Mouse (Mus musculus) myocyte (in vitro differentiated cells): ENCODE data around the gene Jpt2. TPM values are rescaled to one million over a fixed set of nuclear protein-coding genes. Genes with fewer than 3 reads are reported as not detected.

Experiments
- H3K27me3 ChIP-seq: one replicate; pipeline ENCODE4 v1.6.1; 2011; ENCODE audit not compliant: control insufficient read depth, insufficient read depth, insufficient read length
- H3K36me3 ChIP-seq: one replicate; pipeline ENCODE4 v1.6.1; 2011; ENCODE audit not compliant: control insufficient read depth, insufficient read depth
- H3K4me2 ChIP-seq: one replicate; pipeline ENCODE4 v1.6.1; 2011; ENCODE audit warnings: low read depth, control low read depth
- H3K4me3 ChIP-seq: one replicate; pipeline ENCODE4 v1.5.1; 2011; ENCODE audit warnings: mild to moderate bottlenecking, control low read depth, moderate library complexity
- H3K79me2 ChIP-seq: one replicate; pipeline ENCODE4 v1.6.1; 2011; ENCODE audit not compliant: control insufficient read depth, insufficient read depth
- H3ac ChIP-seq: one replicate; pipeline ENCODE4 v1.6.1; 2011; ENCODE audit not compliant: control insufficient read depth, insufficient read length
- CEBPB ChIP-seq: IDR thresholded peaks from 2 replicates; pipeline ENCODE4 v1.6.1; 2011; ENCODE audit warnings: mild to moderate bottlenecking, moderate library complexity; ENCODE audit not compliant: poor library complexity, insufficient read depth, severe bottlenecking
- E2F4 ChIP-seq: IDR thresholded peaks from one replicate; pipeline ENCODE4 v1.6.1; 2011; ENCODE audit warnings: mild to moderate bottlenecking, control low read depth, moderate library complexity; ENCODE audit not compliant: insufficient read depth
- MAX ChIP-seq: IDR thresholded peaks from one replicate; pipeline ENCODE4 v1.6.1; 2011; ENCODE audit warnings: low read depth, mild to moderate bottlenecking, control low read depth
- MYOD1 ChIP-seq, 3 experiments: IDR thresholded peaks; one replicate each; pipeline ENCODE4 v1.6.1; 2011; ENCODE audit warnings: control low read depth in 2 of 3, low read depth in 2 of 3, mild to moderate bottlenecking in 2 of 3, moderate library complexity in 1 of 3; ENCODE audit not compliant: insufficient read length in 2 of 3, control insufficient read depth in 1 of 3
- MYOG ChIP-seq, 3 experiments: IDR thresholded peaks; one replicate each; pipeline ENCODE4 v1.6.1; 2011; ENCODE audit warnings: control low read depth in 2 of 3, low read depth in 2 of 3, mild to moderate bottlenecking in 2 of 3; ENCODE audit not compliant: insufficient read length in 2 of 3, control insufficient read depth in 1 of 3, insufficient read depth in 1 of 3
- POLR2A ChIP-seq: IDR thresholded peaks from one replicate; pipeline ENCODE4 v1.6.1; 2011; ENCODE audit warnings: low read depth, mild to moderate bottlenecking, control low read depth, moderate library complexity; ENCODE audit not compliant: insufficient read length
- POLR2AphosphoS2 ChIP-seq: IDR thresholded peaks from one replicate; pipeline ENCODE4 v1.6.1; 2011; ENCODE audit warnings: low read depth, control low read depth; ENCODE audit not compliant: insufficient read length
- REST ChIP-seq: IDR thresholded peaks from one replicate; pipeline ENCODE4 v1.6.1; 2011; ENCODE audit warnings: mild to moderate bottlenecking, control low read depth, moderate library complexity; ENCODE audit not compliant: insufficient read depth, insufficient read length
- SRF ChIP-seq: IDR thresholded peaks from one replicate; pipeline ENCODE4 v1.6.1; 2011; ENCODE audit warnings: low read depth; ENCODE audit not compliant: control insufficient read depth, insufficient read length
- TCF12 ChIP-seq: IDR thresholded peaks from one replicate; pipeline ENCODE4 v1.6.1; 2011; ENCODE audit warnings: mild to moderate bottlenecking, control low read depth; ENCODE audit not compliant: poor library complexity, insufficient read depth, severe bottlenecking
- TCF3 ChIP-seq: IDR thresholded peaks from one replicate; pipeline ENCODE4 v1.6.1; 2011; ENCODE audit warnings: low read depth, control low read depth; ENCODE audit not compliant: insufficient read length
- USF1 ChIP-seq: IDR thresholded peaks from one replicate; pipeline ENCODE4 v1.6.1; 2011; ENCODE audit warnings: low read depth, mild to moderate bottlenecking, control low read depth, moderate library complexity
- polyA plus RNA-seq: library from polyadenylated mRNA; unstranded; fragments of >200 nt; fragmentation: generic; extraction: Trizol; gene quantifications from one replicate; pipeline ENCODE4 v1.2.1, GENCODE M21; 2012; ENCODE audit warnings: missing spikeins

Gene Jpt2
- polyA plus RNA-seq, 1 experiment, result 16.3 TPM

GRCm38 (mm10) chr17:24894061-24894994 is 66.2 kb downstream of the Jpt2 start:
- peak overlapping the region; percentile 82 for H3ac ChIP-seq
- no peaks in the 10 kb centered on the region for H3K27me3 ChIP-seq
- H3K4me3 ChIP-seq, result peak overlapping the region; percentile 97
- TF ChIP-seq SRF (no peak), MYOD1 (IDR thresholded peaks at IDR 0.05; ENCODE audit: control insufficient read depth in 1 of 3, insufficient read length in 2 of 3, low read depth in 2 of 3) (peak in 1 of 3 experiments; percentile 6)
- peaks cover 12% of the 10 kb centered on the region for H3K79me2 ChIP-seq
- peak overlapping the region; percentile 94 for H3K4me2 ChIP-seq
- peaks cover 5% of the 10 kb centered on the region for H3K36me3 ChIP-seq

- H3K79me2 ChIP-seq, result peaks cover 12% of the 10 kb centered on the region
- H3K36me3 ChIP-seq, result peaks cover 5% of the 10 kb centered on the region
- peak overlapping the region; percentile 97 for H3K4me3 ChIP-seq
- H3K4me2 ChIP-seq, result no peak overlapping the region
- no peak for TF ChIP-seq SRF
- no peak for TF ChIP-seq POLR2AphosphoS2
- no peak for TF ChIP-seq MYOG (IDR thresholded peaks at IDR 0.05; ENCODE audit: control insufficient read depth in 1 of 3, insufficient read depth in 1 of 3, insufficient read length in 2 of 3, low read depth in 2 of 3)
- no peak for TF ChIP-seq MAX
- no peak overlapping the region for H3ac ChIP-seq
- H3K27me3 ChIP-seq, result no peaks in the 10 kb centered on the region
These were observed 67.2 kb downstream of the Jpt2 start for GRCm38 (mm10) chr17:24893276-24893675.

GRCm38 (mm10) chr17:24892785-24893184 is 67.7 kb downstream of the Jpt2 start:
- TF ChIP-seq MYOD1 (IDR thresholded peaks at IDR 0.05; ENCODE audit: control insufficient read depth in 1 of 3, insufficient read length in 2 of 3, low read depth in 2 of 3) (no peak), POLR2AphosphoS2 (peak; percentile 27), USF1 (no peak), TCF12 (no peak), MAX (no peak)
- H3K4me2 ChIP-seq, result no peak overlapping the region

GRCm38 (mm10) chr17:24891321-24891720 is 69.2 kb downstream of the Jpt2 start:
- no peak overlapping the region for H3K4me3 ChIP-seq
- no peak overlapping the region for H3ac ChIP-seq
- H3K36me3 ChIP-seq, result peaks cover 5% of the 10 kb centered on the region
- TF ChIP-seq POLR2A (no peak), POLR2AphosphoS2 (no peak), USF1 (no peak), MAX (no peak), REST (no peak), TCF3 (no peak), MYOG (IDR thresholded peaks at IDR 0.05; ENCODE audit: control insufficient read depth in 1 of 3, insufficient read depth in 1 of 3, insufficient read length in 2 of 3, low read depth in 2 of 3) (no peak), SRF (no peak), TCF12 (no peak), MYOD1 (IDR thresholded peaks at IDR 0.05; ENCODE audit: control insufficient read depth in 1 of 3, insufficient read length in 2 of 3, low read depth in 2 of 3) (no peak), CEBPB (no peak), E2F4 (no peak)
- H3K79me2 ChIP-seq, result peaks cover 18% of the 10 kb centered on the region
- no peak overlapping the region for H3K4me2 ChIP-seq
- H3K27me3 ChIP-seq, result no peaks in the 10 kb centered on the region

More at GRCm38 (mm10) chr17:24892785-24893184, 67.7 kb downstream of the Jpt2 start:
- H3ac ChIP-seq, result no peak overlapping the region
- H3K79me2 ChIP-seq, result peaks cover 12% of the 10 kb centered on the region
- H3K36me3 ChIP-seq, result peaks cover 5% of the 10 kb centered on the region
- H3K27me3 ChIP-seq, result no peaks in the 10 kb centered on the region
- H3K4me3 ChIP-seq, result no peak overlapping the region

GRCm38 (mm10) chr17:24890151-24891092 is 70.1 kb downstream of the Jpt2 start:
- H3K36me3 ChIP-seq, result peaks cover 5% of the 10 kb centered on the region
- no peak overlapping the region for H3K4me2 ChIP-seq
- no peak for TF ChIP-seq TCF12
- TF ChIP-seq REST, result no peak
- TF ChIP-seq MAX, result no peak
- peak; percentile 86 for TF ChIP-seq POLR2AphosphoS2
- TF ChIP-seq TCF3, result no peak
- no peak for TF ChIP-seq MYOG (IDR thresholded peaks at IDR 0.05; ENCODE audit: control insufficient read depth in 1 of 3, insufficient read depth in 1 of 3, insufficient read length in 2 of 3, low read depth in 2 of 3)
- TF ChIP-seq POLR2A, result peak; percentile 34
- no peak for TF ChIP-seq USF1
- no peak for TF ChIP-seq CEBPB
- no peak for TF ChIP-seq E2F4
- TF ChIP-seq MYOD1 (IDR thresholded peaks at IDR 0.05; ENCODE audit: control insufficient read depth in 1 of 3, insufficient read length in 2 of 3, low read depth in 2 of 3), result no peak
- TF ChIP-seq SRF, result no peak
- H3K4me3 ChIP-seq, result no peak overlapping the region
- H3ac ChIP-seq, result no peak overlapping the region
- H3K27me3 ChIP-seq, result no peaks in the 10 kb centered on the region
- peaks cover 18% of the 10 kb centered on the region for H3K79me2 ChIP-seq
